Mouse (Mus musculus) midbrain, embryonic 14.5 days (tissue): ENCODE measurements around the gene Pafah1b1. TPM values are rescaled to one million over a fixed set of nuclear protein-coding genes. Genes with fewer than 3 reads are reported as not detected.

Experiments
- ATAC-seq: fragments of 200-750 bp; cut with Nextera tagmentation; 2 replicates; pipeline ENCODE4 v1.8.0; 2017; ENCODE audit warnings: moderate number of reproducible peaks, moderate library complexity; ENCODE audit not compliant: low FRiP score, low TSS enrichment
- DNase-seq: peaks from one replicate; pipeline ENCODE4 v3.0.0-alpha.2; 2015
- H3K27ac ChIP-seq: fragments of 300-500 bp; sonication (generic); replicated peaks from 2 replicates; pipeline ENCODE4 v1.5.1; 2014; ENCODE audit warnings: mild to moderate bottlenecking, low read depth, low read length, moderate library complexity
- H3K27me3 ChIP-seq: fragments of 300-500 bp; sonication (generic); 2 replicates; pipeline ENCODE4 v1.6.1; 2014; ENCODE audit warnings: low read length, control low read depth, mixed read lengths; ENCODE audit not compliant: control insufficient read depth, insufficient read depth
- H3K36me3 ChIP-seq: fragments of 300-500 bp; sonication (generic); 2 replicates; pipeline ENCODE4 v1.6.1; 2014; ENCODE audit warnings: low read length, control low read depth; ENCODE audit not compliant: control insufficient read depth, insufficient read depth
- H3K4me1 ChIP-seq: fragments of 300-500 bp; sonication (generic); 2 replicates; pipeline ENCODE4 v1.6.1; 2014; ENCODE audit warnings: mild to moderate bottlenecking, antibody characterized with exemption, low read length, control low read depth; ENCODE audit not compliant: control insufficient read depth, insufficient read depth
- H3K4me2 ChIP-seq: fragments of 300-500 bp; sonication (generic); 2 replicates; pipeline ENCODE4 v1.6.1; 2014; ENCODE audit warnings: mild to moderate bottlenecking, low read length, moderate library complexity
- H3K4me3 ChIP-seq: fragments of 300-500 bp; sonication (generic); replicated peaks from 2 replicates; pipeline ENCODE4 v1.5.1; 2014; ENCODE audit warnings: low read depth, low read length
- H3K9ac ChIP-seq: fragments of 300-500 bp; sonication (generic); replicated peaks from 2 replicates; pipeline ENCODE4 v1.6.1; 2014; ENCODE audit warnings: mild to moderate bottlenecking, low read length, moderate library complexity
- H3K9me3 ChIP-seq: fragments of 300-500 bp; sonication (generic); 2 replicates; pipeline ENCODE4 v1.6.1; 2016; ENCODE audit warnings: low read length, control low read depth, mixed read lengths; ENCODE audit not compliant: control insufficient read depth
- WGBS: fragments of 180-500 bp; shearing (Covaris S2); extraction: QIAGEN DNeasy Blood & Tissue Kit; methylation state at CpG from one replicate; pipeline ENCODE4 v1.1.7; 2014; 5-methylcytosine and 5-hydroxymethylcytosine counted together
- polyA plus RNA-seq: library from polyadenylated mRNA; unstranded; fragments of >200 nt; fragmentation: Nextera tagmentation; extraction: Ambion mirVana; gene quantifications from 2 replicates; pipeline ENCODE4 v1.2.1, GENCODE M21; 2014

Gene Pafah1b1
- polyA plus RNA-seq, 1 experiment from 2014 or later: 120 TPM

DNA sequence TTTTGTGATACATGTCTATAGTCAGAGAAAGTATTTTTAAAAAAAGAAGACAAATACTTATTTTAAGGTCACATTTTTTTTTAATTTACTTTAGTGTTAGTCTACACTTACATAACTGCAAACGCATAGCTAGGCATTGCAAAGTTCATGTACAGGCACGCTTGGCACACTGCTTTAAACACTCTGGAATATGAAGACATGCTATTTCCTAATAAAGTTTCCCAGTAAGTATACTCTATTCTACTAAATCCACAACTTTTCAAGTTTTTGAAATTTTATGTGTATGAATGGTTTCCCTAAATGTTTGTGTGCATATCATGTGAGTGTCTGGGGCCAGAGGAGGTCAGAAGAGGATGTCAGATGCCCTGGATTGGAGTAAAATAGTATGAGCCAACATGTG is 20.4 kb downstream of the Pafah1b1 start:
- WGBS: over 99% methylated on average over 2 of the region's 2 CpGs
- no peaks in the 10 kb centered on the region for H3K9me3 ChIP-seq
- H3K9ac ChIP-seq: no peak overlapping the region
- H3K4me3 ChIP-seq: no peak overlapping the region
- DNase-seq (no peak), ATAC-seq (no peak)
- H3K4me2 ChIP-seq: no peak overlapping the region
- H3K4me1 ChIP-seq: no peaks in the 10 kb centered on the region
- peaks cover 2% of the 10 kb centered on the region; the same call in 1 of the 2 replicates for H3K36me3 ChIP-seq
- H3K27me3 ChIP-seq: no peaks in the 10 kb centered on the region
- no peak overlapping the region for H3K27ac ChIP-seq

DNA sequence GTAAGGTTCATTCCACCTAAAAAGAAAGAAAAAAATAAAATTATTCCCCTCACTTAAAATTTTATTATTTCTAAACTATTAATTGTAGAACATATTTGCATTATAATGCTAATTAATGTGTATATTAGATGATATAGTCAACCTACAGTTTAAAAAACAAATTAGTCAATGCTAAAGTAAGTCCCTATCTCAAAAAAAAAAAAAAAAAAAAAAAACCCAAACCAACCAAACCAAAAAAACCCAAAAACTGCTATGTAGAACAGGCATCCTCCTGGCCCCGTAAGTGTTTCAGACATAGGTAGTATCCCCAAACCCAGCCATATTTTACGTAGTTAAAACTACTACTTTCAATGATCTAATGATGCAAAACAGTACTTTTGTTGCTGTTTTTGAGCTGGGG is 25.0 kb downstream of the Pafah1b1 start:
- no peak overlapping the region for H3K9ac ChIP-seq
- H3K4me3 ChIP-seq: no peak overlapping the region
- no peaks in the 10 kb centered on the region for H3K27me3 ChIP-seq
- H3K27ac ChIP-seq: no peak overlapping the region
- H3K9me3 ChIP-seq: no peaks in the 10 kb centered on the region
- ATAC-seq (no peak), DNase-seq (no peak)
- no peak overlapping the region for H3K4me2 ChIP-seq
- no peaks in the 10 kb centered on the region for H3K4me1 ChIP-seq
- H3K36me3 ChIP-seq: peaks cover 23% of the 10 kb centered on the region
- 98% methylated on average over 2 of the region's 2 CpGs for WGBS

DNA sequence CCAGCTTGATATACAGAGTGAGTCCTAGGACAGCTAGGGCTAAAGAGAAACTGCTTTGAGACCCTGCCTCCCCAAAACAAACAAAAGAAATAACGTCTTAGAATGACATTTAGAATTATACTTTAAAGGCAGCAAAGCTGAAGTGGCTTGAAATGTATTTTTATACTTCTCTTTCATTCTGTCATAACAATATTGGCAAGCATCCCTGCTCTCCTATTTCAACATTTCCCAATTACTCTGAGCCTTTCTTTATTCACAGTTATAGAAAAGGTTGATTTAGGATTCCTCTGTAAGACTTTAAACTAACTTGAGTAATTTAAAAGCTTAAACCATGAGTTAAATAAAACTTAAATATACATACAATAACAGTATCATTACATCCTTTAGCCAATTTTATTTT is 32.3 kb downstream of the Pafah1b1 start:
- Histone ChIP-seq H3K4me1 (no peaks in the 10 kb centered on the region), H3K9ac (no peak overlapping the region), H3K9me3 (no peaks in the 10 kb centered on the region), H3K27me3 (no peaks in the 10 kb centered on the region), H3K4me2 (no peak overlapping the region), H3K27ac (no peak overlapping the region), H3K36me3 (peaks cover 31% of the 10 kb centered on the region), H3K4me3 (no peak overlapping the region)
- WGBS: 90% methylated on average over 1 of the region's 1 CpGs
- ATAC-seq: no peak
- DNase-seq: no peak

DNA sequence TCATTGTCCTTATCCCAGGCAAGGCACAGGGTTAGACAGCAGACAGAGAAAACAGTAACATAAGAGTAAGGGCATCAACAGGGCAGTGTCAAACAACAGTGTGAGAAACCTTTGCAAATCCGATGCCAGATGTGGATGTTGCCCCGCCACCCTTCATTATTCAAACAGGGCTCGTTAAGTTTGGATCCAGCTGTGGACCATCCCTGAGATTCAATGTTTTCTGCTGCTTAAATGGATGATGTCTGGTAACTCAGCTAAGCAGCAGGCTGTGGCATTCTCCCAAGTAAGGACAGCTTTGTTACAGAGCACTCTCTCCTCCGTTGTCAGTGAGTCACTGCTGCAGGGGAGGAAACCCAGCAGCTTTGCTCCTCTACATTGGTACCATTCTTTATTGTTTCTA is 49.3 kb downstream of the Pafah1b1 start:
- H3K4me3 ChIP-seq: no peak overlapping the region
- no peak overlapping the region for H3K4me2 ChIP-seq
- H3K27me3 ChIP-seq: no peaks in the 10 kb centered on the region
- no peaks in the 10 kb centered on the region for H3K9me3 ChIP-seq
- DNase-seq (no peak), ATAC-seq (no peak)
- H3K36me3 ChIP-seq: peaks cover 61% of the 10 kb centered on the region
- 82% methylated on average over 4 of the region's 4 CpGs for whole genome bisulfite sequencing
- H3K9ac ChIP-seq: no peak overlapping the region
- no peaks in the 10 kb centered on the region for H3K4me1 ChIP-seq
- no peak overlapping the region for H3K27ac ChIP-seq

DNA sequence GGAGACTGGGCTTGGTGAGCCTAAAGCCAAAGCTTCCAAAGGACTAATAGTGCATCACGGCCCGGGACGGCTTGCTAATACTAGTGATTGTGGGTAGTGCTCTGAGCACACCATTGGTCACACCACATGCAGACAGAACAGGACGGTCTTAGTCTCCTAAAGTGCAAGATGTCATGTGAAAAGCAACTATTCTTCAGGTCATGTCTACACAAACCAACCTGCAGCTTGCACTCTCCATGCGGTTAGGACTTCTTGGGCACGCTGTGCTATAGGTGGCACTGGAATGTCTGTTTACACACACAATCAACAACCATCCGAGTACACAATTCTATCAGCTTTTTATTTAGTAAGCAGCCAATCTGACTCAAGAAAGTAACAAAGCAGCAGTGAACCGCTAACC is 49.8 kb downstream of the Pafah1b1 start:
- 96% methylated on average over 8 of the region's 8 CpGs for WGBS

DNA sequence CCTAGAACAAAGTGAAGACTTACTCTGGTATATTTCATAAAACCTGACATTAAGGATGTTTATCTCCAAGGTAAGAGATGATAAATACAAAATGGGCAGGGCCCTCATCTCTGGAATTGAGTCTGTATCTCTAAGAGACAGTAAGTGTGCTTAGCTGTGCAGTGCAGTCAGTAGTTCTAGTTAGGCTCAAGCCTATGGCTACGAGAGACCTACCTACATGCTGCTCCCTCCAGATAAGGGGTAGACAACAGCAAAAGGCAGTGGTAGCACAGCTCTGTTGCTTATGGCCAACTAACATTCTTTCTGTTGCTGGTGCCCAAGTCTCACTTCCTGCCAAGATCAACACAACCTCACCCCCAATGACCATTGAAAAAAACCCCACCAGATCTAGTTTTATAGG is 50.9 kb downstream of the Pafah1b1 start:
- H3K4me1 ChIP-seq: no peaks in the 10 kb centered on the region
- DNase-seq: no peak
- peaks cover 58% of the 10 kb centered on the region for H3K36me3 ChIP-seq
- no peak overlapping the region for H3K4me2 ChIP-seq
- 100% methylated on average over 1 of the region's 1 CpGs for WGBS
- ATAC-seq: no peak
- no peaks in the 10 kb centered on the region for H3K9me3 ChIP-seq
- H3K4me3 ChIP-seq: no peak overlapping the region
- no peak overlapping the region for H3K27ac ChIP-seq
- H3K27me3 ChIP-seq: no peaks in the 10 kb centered on the region
- H3K9ac ChIP-seq: no peak overlapping the region

More for the DNA sequence above, 49.8 kb downstream of the Pafah1b1 start:
- no peak overlapping the region for H3K4me2 ChIP-seq
- no peaks in the 10 kb centered on the region for H3K9me3 ChIP-seq
- H3K36me3 ChIP-seq: peaks cover 58% of the 10 kb centered on the region
- no peak overlapping the region for H3K9ac ChIP-seq
- H3K4me3 ChIP-seq: no peak overlapping the region
- DNase-seq (no peak), ATAC-seq (no peak)
- H3K4me1 ChIP-seq: no peaks in the 10 kb centered on the region
- H3K27ac ChIP-seq: no peak overlapping the region
- H3K27me3 ChIP-seq: no peaks in the 10 kb centered on the region

DNA sequence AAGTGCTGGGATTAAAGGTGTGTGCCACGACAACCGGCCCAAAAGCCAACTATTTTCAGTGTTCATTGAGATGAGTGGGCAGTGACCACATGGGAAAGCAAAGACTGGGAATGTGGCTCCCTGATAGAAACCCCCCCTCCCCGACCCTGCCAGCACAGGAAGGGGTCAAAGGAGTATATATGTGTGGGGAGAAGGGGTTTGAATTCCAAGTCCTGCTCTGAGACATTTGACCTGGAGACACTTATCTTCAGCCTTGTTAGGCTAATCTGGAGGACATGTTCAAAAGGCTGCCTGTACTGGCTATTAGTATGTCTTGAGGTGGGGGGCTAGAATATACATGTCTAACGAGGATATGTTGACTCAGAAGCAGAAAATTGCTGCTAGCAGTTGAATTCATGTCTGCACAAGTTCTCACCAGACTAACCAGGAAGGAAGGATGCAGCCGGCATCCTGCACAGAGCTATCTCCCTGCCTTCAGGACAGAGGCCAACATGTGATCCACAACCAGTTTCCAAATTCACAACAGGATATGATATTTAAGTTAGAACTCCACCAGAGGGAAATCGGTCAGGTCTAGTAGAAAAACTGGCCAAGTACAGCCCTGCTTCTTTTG is 51.5 kb downstream of the Pafah1b1 start:
- H3K4me1 ChIP-seq: no peaks in the 10 kb centered on the region
- no peak for DNase-seq
- ATAC-seq: no peak
- H3K9me3 ChIP-seq: no peaks in the 10 kb centered on the region
- H3K9ac ChIP-seq: no peak overlapping the region
- H3K4me3 ChIP-seq: no peak overlapping the region
- H3K4me2 ChIP-seq: no peak overlapping the region
- peaks cover 58% of the 10 kb centered on the region for H3K36me3 ChIP-seq
- WGBS: 88% methylated on average over 6 of the region's 6 CpGs
- no peak overlapping the region for H3K27ac ChIP-seq
- H3K27me3 ChIP-seq: no peaks in the 10 kb centered on the region

DNA sequence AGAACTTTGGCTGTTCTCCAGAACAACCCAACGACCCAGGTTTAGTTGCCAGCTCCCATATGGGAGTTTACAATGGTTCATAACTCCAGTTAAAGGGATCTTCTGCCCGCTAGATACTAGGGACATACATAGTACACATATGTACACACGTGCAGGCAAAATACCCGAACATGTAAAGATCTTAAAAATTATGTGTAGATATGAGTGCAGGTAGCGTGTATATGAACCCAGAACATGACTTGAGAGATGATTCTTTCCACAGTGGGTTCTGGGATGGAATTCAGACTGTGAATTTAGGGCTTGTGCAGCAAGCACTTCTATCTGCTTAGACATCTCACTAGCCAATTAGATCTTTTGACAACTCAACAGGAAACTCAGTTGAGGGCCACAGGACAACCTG is 52.6 kb downstream of the Pafah1b1 start:
- DNase-seq: no peak

DNA sequence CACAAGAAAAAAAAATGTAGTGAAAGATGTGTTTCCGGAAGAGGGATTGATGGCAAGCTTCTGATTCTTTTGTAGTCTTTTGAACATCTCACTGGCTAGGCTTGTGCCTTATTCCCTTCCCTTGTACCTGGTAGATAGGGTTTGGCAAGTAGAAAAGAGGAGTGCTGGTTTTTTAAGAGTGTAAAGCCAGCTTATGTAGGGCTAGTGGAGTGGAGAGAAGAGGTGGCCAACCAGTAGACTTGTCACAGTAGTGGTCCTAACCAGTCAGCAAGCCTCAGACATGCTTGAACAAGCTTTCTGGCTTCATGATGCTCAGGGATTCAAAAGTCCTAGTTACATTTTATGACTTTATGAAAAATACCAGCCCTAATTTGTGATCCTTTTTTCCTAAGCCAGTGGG is 53.5 kb downstream of the Pafah1b1 start:
- H3K36me3 ChIP-seq: peaks cover 61% of the 10 kb centered on the region
- H3K4me2 ChIP-seq: no peak overlapping the region
- ATAC-seq: no peak
- H3K4me3 ChIP-seq: no peak overlapping the region
- DNase-seq: no peak
- H3K27me3 ChIP-seq: no peaks in the 10 kb centered on the region
- H3K9me3 ChIP-seq: no peaks in the 10 kb centered on the region
- no peak overlapping the region for H3K27ac ChIP-seq
- no peak overlapping the region for H3K9ac ChIP-seq
- H3K4me1 ChIP-seq: no peaks in the 10 kb centered on the region
- 89% methylated on average over 1 of the region's 1 CpGs for WGBS

More for the DNA sequence above, 52.6 kb downstream of the Pafah1b1 start:
- Histone ChIP-seq H3K4me3 (no peak overlapping the region), H3K9ac (no peak overlapping the region), H3K9me3 (no peaks in the 10 kb centered on the region), H3K4me1 (no peaks in the 10 kb centered on the region), H3K27ac (no peak overlapping the region), H3K4me2 (no peak overlapping the region), H3K36me3 (peaks cover 58% of the 10 kb centered on the region), H3K27me3 (no peaks in the 10 kb centered on the region)
- WGBS: 95% methylated on average over 5 of the region's 5 CpGs
- ATAC-seq: no peak
